In genomic region chr7:99020353-99020752, GRCm38 (mm10) we compare ENCODE assay signal across 10 mouse cellular contexts.
DNase-seq lines count a peak whose midpoint lies in the region; ATAC-seq lines count a peak whose summit lies in the region.
"Had no signal": no experiment of that assay in that cellular context is flagged by ENCODE, and none has a peak within 500 bp of the region (broad histone marks: within the 10 kb centered on the region; RNA-seq: fewer than 3 reads in every experiment).

No protein-coding gene starts in this region.

- intact Hi-C loops in heart, postnatal 10 days (cut with DNase I) = no loop called here

- ATAC-seq in erythroid progenitor cell, adult 5-6 weeks (replicated peaks; ENCODE audit: low FRiP score, poor library complexity, severe bottlenecking) = no peak
- ATAC-seq: forebrain, embryonic 14.5 days had no signal

- peak; percentile 15 to 20 for DNase-seq in cerebellum, postnatal 10 days
- no peak for DNase-seq in cerebellum, adult 9-11 months
- DNase-seq in 3T3-L1 (ENCODE audit: low read depth, low spot score) = peak; percentile 23
- DNase-seq in gastrocnemius, postnatal 25 days = peak; percentile 46
- DNase-seq in heart, postnatal 10 days = peak; percentile 51 to 58
- no peak for DNase-seq in frontal cortex, postnatal 36 days (ENCODE audit: low spot score in 2 of 2)
- no peak for DNase-seq in natural killer cell, adult 2 months (ENCODE audit: low spot score in 2 of 2)
- DNase-seq: kidney, postnatal 14 days had no signal

Comparison
In these comparisons a context has a peak if more than half of its experiments do, and no peak if none do; other contexts are left out.
1. DNase-seq: peak in cerebellum, postnatal 10 days (2 of 2), 3T3-L1 (single experiment), gastrocnemius, postnatal 25 days (single experiment) and heart, postnatal 10 days (2 of 2); none in cerebellum, adult 9-11 months (single experiment), frontal cortex, postnatal 36 days (0 of 2) and natural killer cell, adult 2 months (0 of 2).